Mouse (Mus musculus) ES-E14 (cell line): ENCODE results near the gene Ilk. TPM values are rescaled to one million over a fixed set of nuclear protein-coding genes. Genes with fewer than 3 reads are reported as not detected.

Experiments
- DNase-seq: peaks from one replicate; pipeline ENCODE4 v3.0.0-alpha.2; 2013; ENCODE audit warnings: low read depth, low spot score
- H3K27ac ChIP-seq: 2 replicates; pipeline ENCODE4 v1.5.1; 2012; ENCODE audit warnings: low read depth, mild to moderate bottlenecking, low read length, moderate library complexity, mixed read lengths; ENCODE audit not compliant: poor library complexity, insufficient read depth, severe bottlenecking
- H3K36me3 ChIP-seq: 2 replicates; pipeline ENCODE4 v1.6.1; 2012; ENCODE audit warnings: mild to moderate bottlenecking, low read length, moderate library complexity, mixed read lengths; ENCODE audit not compliant: control insufficient read depth, poor library complexity, insufficient read depth, severe bottlenecking
- H3K4me1 ChIP-seq, 2 experiments: fragments of 150-350 bp in 1 of 2; sonication (generic) in 1 of 2; 2 replicates each; pipeline ENCODE4 v1.6.1; 2012; ENCODE audit warnings: low read length in 2 of 2, mild to moderate bottlenecking in 1 of 2, mixed read lengths in 1 of 2; ENCODE audit not compliant: control insufficient read depth in 2 of 2, insufficient read depth in 2 of 2, poor library complexity in 1 of 2
- H3K4me3 ChIP-seq, 2 experiments: fragments of 150-350 bp in 1 of 2; sonication (generic) in 1 of 2; 2 replicates each; pipeline ENCODE4 v1.5.1; 2012; ENCODE audit warnings: low read length in 2 of 2, low read depth in 1 of 2, mild to moderate bottlenecking in 1 of 2, mixed read lengths in 1 of 2; ENCODE audit not compliant: insufficient read depth in 1 of 2, poor library complexity in 1 of 2, severe bottlenecking in 1 of 2
- H3K9ac ChIP-seq: 2 replicates; pipeline ENCODE4 v1.6.1; 2012; ENCODE audit warnings: low read depth, mild to moderate bottlenecking, low read length, mixed read lengths; ENCODE audit not compliant: poor library complexity, insufficient read depth, severe bottlenecking
- H3K9me3 ChIP-seq: fragments of 150-350 bp; sonication (generic); 2 replicates; pipeline ENCODE4 v1.6.1; 2012; ENCODE audit warnings: low read depth, mild to moderate bottlenecking, low read length; ENCODE audit not compliant: control insufficient read depth, insufficient read depth
- CHD2 ChIP-seq: IDR thresholded peaks from 2 replicates; pipeline ENCODE4 v1.6.1; 2014; ENCODE audit warnings: mild to moderate bottlenecking, low read depth, low read length, inconsistent platforms
- HCFC1 ChIP-seq: IDR thresholded peaks from 2 replicates; pipeline ENCODE4 v1.6.1; 2012; ENCODE audit warnings: low read length, inconsistent platforms, borderline replicate concordance; ENCODE audit not compliant: insufficient read depth
- MAFK ChIP-seq: IDR thresholded peaks from 2 replicates; pipeline ENCODE4 v1.6.1; 2014; ENCODE audit warnings: mild to moderate bottlenecking, low read depth, low read length, inconsistent platforms; ENCODE audit not compliant: insufficient read depth
- ZC3H11A ChIP-seq: IDR thresholded peaks from 2 replicates; pipeline ENCODE4 v1.6.1; 2012; ENCODE audit warnings: low read depth, mild to moderate bottlenecking, inconsistent platforms, low read length, borderline replicate concordance
- ZNF384 ChIP-seq: IDR thresholded peaks from 2 replicates; pipeline ENCODE4 v1.6.1; 2012; ENCODE audit warnings: low read depth, low read length, inconsistent platforms
- in situ Hi-C, 2 experiments: fragments of 600-800 bp; cut with MboI; formaldehyde crosslinking; loops; one replicate each; pipeline ENCODE4 v1.15.1; 2025; ENCODE audit warnings: low sequenced_read_pairs in 2 of 2, inconsistent platforms in 1 of 2; ENCODE audit not compliant: unreplicated experiment in 2 of 2
- total RNA-seq: library from RNA; depleted of rRNA; stranded (reverse); fragments of 300-350 nt; gene quantifications from 2 replicates; pipeline ENCODE4 v1.2.3, GENCODE M21; 2012

The Ilk gene
- total RNA-seq, 1 experiment, result 61.4 TPM

GRCm38 (mm10) chr7:105761813-105762484 is 25.6 kb downstream of the Ilk start:
- H3K9me3 ChIP-seq, result no peaks in the 10 kb centered on the region
- H3K27ac ChIP-seq, result no peak overlapping the region
- H3K4me1 ChIP-seq, result no peaks in the 10 kb centered on the region
- peak overlapping the region; percentile 20; the same call in 1 of the 2 replicates for H3K9ac ChIP-seq
- DNase-seq, result no peak
- TF ChIP-seq ZC3H11A (no peak), MAFK (no peak), ZNF384 (no peak), CHD2 (no peak)
- in situ Hi-C loops, result no loop called here
- peak overlapping the region; percentile 67 to 70 for H3K4me3 ChIP-seq
- no peaks in the 10 kb centered on the region for H3K36me3 ChIP-seq

DNA sequence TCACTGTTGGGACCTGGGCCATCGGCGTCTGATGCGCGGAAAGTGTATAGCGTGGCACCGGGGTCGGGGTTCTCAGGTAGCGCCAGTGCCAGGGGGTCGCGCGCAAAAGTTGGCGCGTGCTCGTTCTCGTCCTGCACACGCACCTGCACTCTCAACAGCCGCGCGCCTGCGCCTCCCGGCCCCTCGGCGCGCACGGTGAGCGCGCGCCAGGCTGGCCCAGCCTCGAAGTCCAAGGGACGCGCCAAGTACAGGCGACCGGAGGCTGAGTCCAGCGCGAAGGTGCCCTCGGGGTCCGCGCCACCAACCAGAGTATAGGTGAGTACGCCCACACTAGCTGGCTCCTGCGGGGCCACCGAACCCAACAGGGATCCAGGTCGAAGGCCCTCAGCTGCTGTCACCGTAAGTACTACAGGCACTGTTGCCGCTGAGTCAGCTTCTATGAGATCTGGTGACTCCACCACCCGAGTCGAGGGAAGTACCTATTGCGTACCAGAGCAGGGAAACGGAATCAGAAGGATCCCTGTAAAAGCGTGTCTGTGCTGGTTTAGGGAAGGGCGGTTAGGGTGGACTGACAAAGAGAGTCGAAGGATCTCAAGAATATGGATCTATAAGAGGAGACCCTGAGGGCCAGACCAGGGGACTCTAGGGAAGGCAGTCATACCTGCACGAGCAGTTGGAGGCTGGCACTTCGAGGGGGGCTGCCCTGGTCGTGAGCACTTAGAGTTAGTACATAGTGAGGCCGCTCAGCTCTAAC is 26.3 kb downstream of the Ilk start:
- in situ Hi-C loops, result no loop called here
- Histone ChIP-seq H3K27ac (no peak overlapping the region), H3K4me1 (no peaks in the 10 kb centered on the region), H3K9me3 (no peaks in the 10 kb centered on the region), H3K9ac (peak overlapping the region; percentile 20; the same call in 1 of the 2 replicates), H3K36me3 (no peaks in the 10 kb centered on the region), H3K4me3 (peak overlapping the region; percentile 67 to 70)
- TF ChIP-seq HCFC1, result no peak
- no peak for TF ChIP-seq ZNF384
- no peak for TF ChIP-seq ZC3H11A
- no peak for TF ChIP-seq CHD2
- TF ChIP-seq MAFK, result no peak
- no peak for DNase-seq

DNA sequence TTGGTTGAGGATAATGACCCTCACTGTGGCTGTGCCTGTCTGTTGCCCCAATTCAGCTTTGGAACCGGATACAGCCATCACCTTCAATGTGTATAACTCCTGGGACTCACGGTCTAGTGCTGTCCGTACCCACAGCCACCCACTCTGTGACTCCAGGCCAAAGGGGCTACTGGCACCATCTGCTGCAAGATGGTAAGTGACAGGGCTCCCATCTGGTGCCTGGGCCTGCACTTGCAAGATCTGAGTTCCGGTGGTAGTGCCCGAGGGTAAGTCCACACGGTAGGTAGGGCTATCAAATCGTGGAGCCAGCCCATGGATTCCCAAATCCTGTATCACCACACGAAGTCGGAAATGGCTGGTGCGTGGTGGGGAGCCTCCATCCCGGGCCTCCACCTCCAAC is 27.9 kb downstream of the Ilk start:
- no peaks in the 10 kb centered on the region for H3K4me1 ChIP-seq
- TF ChIP-seq ZNF384 (no peak), CHD2 (no peak), ZC3H11A (no peak), HCFC1 (no peak), MAFK (no peak)
- no peaks in the 10 kb centered on the region for H3K9me3 ChIP-seq
- no peak overlapping the region for H3K27ac ChIP-seq
- in situ Hi-C loops, result no loop called here
- no peak overlapping the region for H3K4me3 ChIP-seq
- H3K9ac ChIP-seq, result no peak overlapping the region
- H3K36me3 ChIP-seq, result no peaks in the 10 kb centered on the region
- DNase-seq, result no peak

- no peak overlapping the region for H3K27ac ChIP-seq
- in situ Hi-C loops, result no loop called here
- TF ChIP-seq MAFK, result no peak
- TF ChIP-seq HCFC1, result no peak
- TF ChIP-seq ZNF384, result no peak
- no peak for TF ChIP-seq ZC3H11A
- TF ChIP-seq CHD2, result no peak
- H3K36me3 ChIP-seq, result no peaks in the 10 kb centered on the region
- no peak for DNase-seq
- no peaks in the 10 kb centered on the region for H3K4me1 ChIP-seq
- no peaks in the 10 kb centered on the region for H3K9me3 ChIP-seq
- H3K4me3 ChIP-seq, result no peak overlapping the region
- H3K9ac ChIP-seq, result no peak overlapping the region
Measured at GRCm38 (mm10) chr7:105767729-105768165, 31.4 kb downstream of the Ilk start.
